Mouse (Mus musculus) granulocyte monocyte progenitor cell, adult 5-6 weeks (primary cell): ENCODE measurements around the gene Zcchc24. TPM values are rescaled to one million over a fixed set of nuclear protein-coding genes. Genes with fewer than 3 reads are reported as not detected.
A peak's percentile ranks its signal among the peaks of the same experiment; 100 is the strongest.
"Not testable (repeated sequence)": the region's sequence is repeated elsewhere in the genome, so short reads cannot be mapped to it uniquely, and the experiment has no call there.

Experiments
- ATAC-seq: replicated peaks from 2 replicates; pipeline ENCODE4 v1.8.0; 2016; ENCODE audit warnings: mild to moderate bottlenecking, moderate TSS enrichment, inconsistent platforms; ENCODE audit not compliant: poor library complexity, severe bottlenecking
- total RNA-seq, 2 experiments: library from RNA; stranded (forward) in 1 of 2; stranded (reverse) in 1 of 2; fragments of 200-712, 200-1000 nt in 1 of 2; fragments of >200 nt in 1 of 2; fragmentation: Nextera tagmentation in 1 of 2; gene quantifications; 2 replicates each; pipeline ENCODE4 v1.2.3; 2014 to 2017

The Zcchc24 gene
- 0.54 and 1.5 TPM in 2 replicates for total RNA-seq (2014; fragmentation: Nextera tagmentation)
- 1.3 and 1.6 TPM in 2 replicates for total RNA-seq (2017)

DNA sequence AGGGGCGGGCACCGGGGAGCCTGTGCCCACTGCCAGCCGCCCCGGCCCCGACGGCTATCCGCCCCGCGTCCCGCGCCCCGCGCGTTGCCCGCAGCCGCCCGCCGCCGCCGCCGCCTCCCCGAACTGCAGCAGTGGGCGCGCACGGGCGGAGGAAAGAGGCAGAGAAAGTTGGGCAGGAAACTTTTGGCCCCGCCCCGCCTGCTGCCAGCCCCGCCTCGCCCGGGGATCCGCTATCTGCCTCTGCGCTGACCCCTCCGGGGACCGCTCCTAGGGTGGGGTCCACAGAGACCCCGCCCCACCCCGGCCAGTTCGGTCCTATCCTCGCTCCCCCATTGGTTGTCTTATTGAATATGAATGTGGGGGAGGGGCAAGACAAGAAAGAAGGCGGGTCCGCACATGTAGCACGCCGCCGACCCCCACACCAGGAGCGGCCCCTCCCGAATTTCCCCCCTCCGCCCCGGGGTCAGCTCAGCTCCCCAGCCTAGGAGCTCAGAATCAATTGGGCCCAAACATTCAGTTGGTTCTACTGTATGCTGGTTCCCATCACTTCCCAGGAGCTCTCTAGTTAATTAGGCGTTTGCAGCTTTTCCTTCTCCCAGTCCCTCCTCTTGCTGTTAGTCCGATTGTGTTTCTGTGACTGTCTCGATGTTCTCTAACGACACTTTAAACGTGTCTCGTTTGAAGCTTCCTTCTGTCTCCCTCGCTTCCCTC lies at the start of gene Zcchc24:
Zcchc24 (minus strand) TSS at position 125 of the 711 bp plus-strand sequence.
- ATAC-seq, result peak; percentile 77

DNA sequence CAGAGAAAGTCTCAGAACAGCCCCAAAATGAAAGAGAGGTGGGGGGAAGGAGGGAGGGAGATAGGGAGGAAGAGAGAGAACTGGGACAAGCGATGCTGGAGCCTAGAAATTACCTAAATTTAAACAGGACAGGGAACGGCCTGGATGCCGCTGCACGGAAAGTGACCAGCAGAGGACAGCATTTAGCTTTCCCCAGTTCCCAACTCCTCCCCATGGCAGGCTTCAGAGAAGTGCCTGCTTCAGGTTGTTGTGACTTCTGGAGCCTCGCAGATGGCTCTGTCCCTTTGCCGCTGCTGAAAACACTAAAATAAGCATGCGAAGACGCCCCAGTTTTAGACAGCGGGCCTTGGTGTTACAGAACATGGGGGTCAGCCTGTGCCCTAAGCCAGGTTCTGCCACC lies 47.6 kb upstream of the Zcchc24 start:
- peak; percentile 84 for ATAC-seq

- no peak for ATAC-seq
Measured at GRCm38 (mm10) chr14:25814140-25814539, 45.3 kb upstream of the Zcchc24 start.

- ATAC-seq, result not testable (repeated sequence)
Measured at GRCm38 (mm10) chr14:25811026-25811425, 42.2 kb upstream of the Zcchc24 start.

GRCm38 (mm10) chr14:25806561-25806960 lies 37.7 kb upstream of the Zcchc24 start:
- no peak; the same call in 1 of the 2 replicates for ATAC-seq

GRCm38 (mm10) chr14:25805871-25806270 lies 37.0 kb upstream of the Zcchc24 start:
- ATAC-seq, result no peak

- ATAC-seq, result no peak
Measured at GRCm38 (mm10) chr14:25803246-25803809, 34.5 kb upstream of the Zcchc24 start.

DNA sequence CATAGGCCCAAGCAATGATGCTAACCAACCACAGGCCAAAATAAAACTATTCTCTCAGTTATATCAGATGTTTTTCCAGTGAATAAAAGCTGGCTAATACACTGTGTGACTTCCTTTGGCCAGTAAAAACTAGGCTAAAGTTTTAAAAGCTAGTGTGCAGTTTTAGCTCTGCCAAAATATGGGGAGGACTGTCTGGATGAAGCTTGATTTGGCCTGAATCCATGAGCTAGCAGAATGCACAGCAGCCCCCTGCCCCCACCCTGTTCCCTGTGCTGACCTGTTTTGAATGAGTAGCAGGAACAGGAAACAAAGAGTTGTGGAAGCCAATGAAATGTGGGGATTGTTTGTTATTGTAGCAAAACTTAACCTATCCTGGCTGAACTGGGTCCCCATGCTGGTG lies 33.7 kb upstream of the Zcchc24 start:
- no peak for ATAC-seq

DNA sequence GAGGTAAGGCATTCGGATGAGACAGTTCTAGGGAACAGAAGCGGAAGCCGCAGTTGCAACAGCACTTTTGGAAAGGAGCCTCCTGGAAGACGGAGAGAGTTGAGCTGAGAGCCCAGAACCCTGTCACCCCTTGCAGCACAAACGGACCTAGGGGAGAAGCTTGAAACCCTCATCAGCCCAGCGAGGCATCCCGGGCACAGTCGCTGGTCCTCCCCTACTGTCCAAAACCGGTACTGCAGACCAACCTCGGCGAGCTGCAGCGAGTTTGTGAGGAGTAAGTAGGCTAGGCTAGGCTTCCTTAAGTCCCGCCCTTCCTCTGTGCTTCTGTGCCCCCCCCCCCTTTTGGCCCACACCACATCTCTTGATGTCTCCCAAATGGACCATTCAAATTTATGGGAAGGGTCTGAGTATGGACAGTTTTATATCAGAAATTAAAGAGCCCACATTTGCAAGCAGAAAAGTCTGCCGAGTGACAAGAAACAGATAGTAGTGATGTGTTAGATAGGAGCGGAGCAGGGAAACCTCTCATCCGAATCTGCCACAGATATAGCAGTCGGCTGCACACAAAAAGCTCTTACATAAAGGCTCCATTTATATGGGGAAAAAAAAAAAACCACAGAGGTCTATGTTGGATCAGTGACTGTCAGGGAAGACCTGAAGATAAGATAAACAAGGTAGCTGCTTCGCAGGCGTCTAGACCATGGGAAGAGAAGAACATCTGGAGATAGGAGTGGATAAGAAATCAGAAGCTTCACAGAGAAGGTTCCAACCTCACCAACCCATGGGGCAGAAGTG lies 31.5 kb upstream of the Zcchc24 start:
- peak; percentile 88 for ATAC-seq

GRCm38 (mm10) chr14:25796619-25797018 lies 27.8 kb upstream of the Zcchc24 start:
- ATAC-seq, result no peak

DNA sequence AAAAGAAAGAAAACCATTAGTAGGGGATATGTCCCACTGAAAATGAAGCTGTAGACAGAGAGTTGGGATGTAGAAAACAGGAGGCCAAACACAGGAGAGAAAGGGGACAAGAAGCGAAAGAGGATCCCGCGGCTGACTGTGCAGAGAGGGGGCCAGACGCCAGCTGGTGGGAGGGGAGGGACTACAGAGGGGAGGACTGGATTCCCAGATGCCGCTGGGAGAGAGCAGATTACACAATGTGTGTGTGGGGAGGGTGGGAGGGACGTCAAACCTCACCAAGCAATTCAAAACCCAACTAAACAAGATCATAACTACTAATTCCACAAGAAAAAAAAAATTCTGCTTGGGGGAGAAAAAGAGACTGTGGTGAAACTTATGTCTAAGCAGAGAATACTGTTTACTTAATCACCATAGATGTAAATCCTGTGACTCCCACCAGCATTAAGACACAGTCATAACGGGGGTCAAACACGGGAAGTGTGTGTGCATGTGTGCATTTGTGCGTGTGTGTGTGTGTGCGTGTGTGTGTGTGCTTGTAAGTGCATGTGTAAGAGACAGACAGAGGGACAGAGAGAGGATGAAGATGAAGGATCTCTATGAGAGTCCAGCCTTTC lies 26.8 kb upstream of the Zcchc24 start:
- peak; percentile 81 for ATAC-seq

DNA sequence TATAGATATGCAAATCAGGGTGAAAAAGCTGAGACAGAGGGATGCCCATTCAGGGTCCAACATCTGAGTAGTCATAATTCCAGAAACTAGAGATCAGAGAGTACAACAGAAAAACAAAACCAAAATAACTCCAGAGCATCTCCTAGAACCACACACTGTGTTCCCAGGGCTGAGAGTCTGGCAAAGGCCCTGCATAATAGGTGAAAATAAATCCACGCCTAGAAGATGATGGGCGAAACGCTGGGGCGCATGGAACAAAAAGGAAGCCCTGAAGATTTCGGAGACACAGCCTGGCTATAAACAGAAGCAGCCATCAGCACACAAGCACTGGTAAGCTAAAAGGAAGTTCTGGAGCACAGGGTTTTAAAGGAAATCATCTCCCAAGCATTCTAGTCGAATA lies 26.2 kb upstream of the Zcchc24 start:
- no peak for ATAC-seq

GRCm38 (mm10) chr14:25794331-25794730 lies 25.5 kb upstream of the Zcchc24 start:
- ATAC-seq, result no peak

- peak; percentile 42 for ATAC-seq
Measured at GRCm38 (mm10) chr14:25790768-25791302, 22.0 kb upstream of the Zcchc24 start.

DNA sequence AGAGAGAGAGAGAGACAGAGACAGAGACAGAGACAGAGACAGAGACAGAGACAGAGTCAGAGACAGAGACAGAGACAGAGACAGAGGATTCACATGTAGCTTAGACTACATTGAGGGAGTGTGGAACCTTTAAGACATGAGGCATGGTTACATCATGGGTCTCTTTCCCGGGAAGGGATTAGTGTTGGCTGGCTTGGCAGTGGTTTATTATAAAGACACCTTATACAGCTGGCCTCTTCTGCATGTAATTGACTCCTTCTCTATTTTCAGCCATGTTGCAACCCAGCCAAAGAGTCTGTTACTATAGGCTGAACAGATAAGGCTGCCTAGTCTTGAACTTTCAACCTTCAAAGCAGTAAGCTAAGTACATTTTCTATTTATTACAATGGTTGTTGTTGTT lies 21.1 kb upstream of the Zcchc24 start:
- no peak for ATAC-seq

- ATAC-seq, result peak; percentile 86
Measured at GRCm38 (mm10) chr14:25789207-25789606, 20.4 kb upstream of the Zcchc24 start.

DNA sequence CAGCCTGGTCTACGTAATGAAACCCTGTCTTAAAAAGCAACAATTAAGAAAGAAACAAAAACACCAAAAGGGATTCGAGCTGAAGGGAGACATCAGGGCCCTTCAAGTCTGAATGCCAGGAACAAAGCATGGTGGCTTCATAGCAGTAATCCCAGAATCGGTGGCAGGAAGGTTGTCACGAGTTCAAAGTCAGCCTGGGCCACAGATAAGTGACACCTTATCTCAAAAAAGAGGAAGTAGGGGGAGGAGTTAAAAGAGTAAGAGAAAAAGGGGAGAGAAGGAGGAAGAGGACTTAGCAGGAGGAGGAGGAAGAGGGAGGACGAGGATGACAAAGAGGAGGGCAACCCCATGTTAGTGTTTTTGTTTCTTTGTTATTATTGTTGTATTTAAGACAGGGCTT lies 19.4 kb upstream of the Zcchc24 start:
- ATAC-seq, result no peak

- ATAC-seq, result no peak
Measured at GRCm38 (mm10) chr14:25787387-25787910, 18.6 kb upstream of the Zcchc24 start.

GRCm38 (mm10) chr14:25786959-25787358 lies 18.1 kb upstream of the Zcchc24 start:
- ATAC-seq, result no peak

DNA sequence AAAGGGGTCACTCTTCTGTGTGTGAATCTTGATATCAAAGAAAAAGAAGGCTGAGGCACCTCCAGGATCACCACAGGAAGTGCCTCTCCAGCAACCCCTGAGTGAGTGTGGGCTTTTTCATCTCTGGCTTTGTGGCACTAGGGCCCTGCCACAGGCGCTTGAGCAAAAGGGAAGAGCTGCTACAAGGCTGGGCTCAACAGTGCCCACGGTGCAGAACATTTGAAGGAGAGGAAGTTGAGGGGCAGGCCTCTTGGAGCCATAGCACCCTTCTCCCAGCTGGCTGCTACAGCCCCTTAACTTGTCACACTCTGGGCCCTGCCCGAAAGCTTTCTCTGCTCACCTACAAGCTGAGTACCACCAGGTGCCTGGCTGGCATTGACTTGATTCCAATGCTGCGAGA lies 16.4 kb upstream of the Zcchc24 start:
- ATAC-seq, result peak; percentile 23; the same call in 1 of the 2 replicates
